8 mouse cellular contexts compared by ENCODE assay signal in genomic region chrX:137037470-137037999, GRCm38 (mm10). TPM values are rescaled to one million over a fixed set of nuclear protein-coding genes. Genes with fewer than 3 reads are reported as not detected.
A peak's percentile ranks its signal among the peaks of the same experiment; 100 is the strongest.
DNase-seq lines count a peak whose midpoint lies in the region; ATAC-seq and TF ChIP-seq lines count a peak whose summit lies in the region.

No protein-coding gene starts in this region.

- H3K9me3 ChIP-seq in lung, embryonic 16.5 days (ENCODE audit: control insufficient read depth, low read length) = no peaks in the 10 kb centered on the region
- no peaks in the 10 kb centered on the region for H3K9me3 ChIP-seq in embryonic facial prominence, embryonic 14.5 days (ENCODE audit: control insufficient read depth, low read length)
- H3K9me3 ChIP-seq in intestine, postnatal 0 days (ENCODE audit: control insufficient read depth) = no peaks in the 10 kb centered on the region

- WGBS in lung, embryonic 16.5 days = 18% methylated on average over 12 of the region's 12 CpGs
- 16% methylated on average over 12 of the region's 12 CpGs for WGBS in embryonic facial prominence, embryonic 14.5 days
- WGBS in intestine, postnatal 0 days = 15% methylated on average over 12 of the region's 12 CpGs
- 16% methylated on average over 12 of the region's 12 CpGs for WGBS in olfactory bulb, adult 2 months

- no peaks in the 10 kb centered on the region for H3K36me3 ChIP-seq in lung, embryonic 16.5 days (ENCODE audit: control insufficient read depth, insufficient read depth, low read length)
- H3K36me3 ChIP-seq in embryonic facial prominence, embryonic 14.5 days (ENCODE audit: control insufficient read depth, insufficient read depth, low read length) = no peaks in the 10 kb centered on the region
- no peaks in the 10 kb centered on the region for H3K36me3 ChIP-seq in intestine, postnatal 0 days (ENCODE audit: control insufficient read depth, insufficient read depth)

- no peak for TF ChIP-seq CTCF in intestine, postnatal 0 days (IDR thresholded peaks at IDR 0.05; ENCODE audit: low read depth)
- TF ChIP-seq CTCF in olfactory bulb, adult 2 months (IDR thresholded peaks at IDR 0.05; ENCODE audit: insufficient read depth, low read depth, low read length) = no peak

- peak overlapping the region; percentile 72 for H3K9ac ChIP-seq in lung, embryonic 16.5 days (ENCODE audit: low read length)
- H3K9ac ChIP-seq in embryonic facial prominence, embryonic 14.5 days (ENCODE audit: low read depth, low read length) = peak overlapping the region; percentile 77
- peak overlapping the region; percentile 46; the same call in 1 of the 2 replicates for H3K9ac ChIP-seq in intestine, postnatal 0 days (ENCODE audit: low read depth, low read length)

- H3K4me3 ChIP-seq in lung, embryonic 16.5 days (ENCODE audit: low read length) = peak overlapping the region; percentile 64
- peak overlapping the region; percentile 49 for H3K4me3 ChIP-seq in embryonic facial prominence, embryonic 14.5 days (ENCODE audit: low read depth, low read length)
- H3K4me3 ChIP-seq in intestine, postnatal 0 days (ENCODE audit: low read depth, low read length) = peak overlapping the region; percentile 55
- peak overlapping the region; percentile 99 for H3K4me3 ChIP-seq in olfactory bulb, adult 2 months (ENCODE audit: insufficient read depth, low read depth, low read length)

- H3K4me1 ChIP-seq in lung, embryonic 16.5 days (replicated peaks; ENCODE audit: control insufficient read depth, insufficient read depth, low read length) = no peaks in the 10 kb centered on the region
- H3K4me1 ChIP-seq in embryonic facial prominence, embryonic 14.5 days (ENCODE audit: control insufficient read depth, insufficient read depth, low read length) = no peaks in the 10 kb centered on the region
- H3K4me1 ChIP-seq in intestine, postnatal 0 days (replicated peaks; ENCODE audit: control insufficient read depth, insufficient read depth, low read length) = no peaks in the 10 kb centered on the region
- H3K4me1 ChIP-seq in olfactory bulb, adult 2 months (ENCODE audit: control insufficient read depth, insufficient read depth, low read length) = no peaks in the 10 kb centered on the region

- no peak for DNase-seq in lung, postnatal 36 days
- DNase-seq in embryonic facial prominence, embryonic 14.5 days (ENCODE audit: low spot score) = no peak
- DNase-seq in layer of hippocampus, adult 8-10 months (ENCODE audit: low spot score in 2 of 2) = no peak
- no peak for DNase-seq in frontal cortex, postnatal 10 days (ENCODE audit: low spot score in 2 of 2)

- no peak for TF ChIP-seq POLR2A in olfactory bulb, adult 2 months (IDR thresholded peaks at IDR 0.05; ENCODE audit: insufficient read depth, low read depth, low read length)

- ATAC-seq in lung, embryonic 16.5 days (ENCODE audit: low read depth) = no peak
- ATAC-seq in embryonic facial prominence, embryonic 14.5 days (ENCODE audit: low read depth) = no peak
- peak; percentile 3; the same call in 1 of the 2 replicates for ATAC-seq in intestine, postnatal 0 days
- no peak for ATAC-seq in inflammation-experienced regulatory T-cells, adult 6 months

- H3K27ac ChIP-seq in lung, embryonic 16.5 days (ENCODE audit: low read length) = peak overlapping the region; percentile 91
- no peak overlapping the region for H3K27ac ChIP-seq in embryonic facial prominence, embryonic 14.5 days (replicated peaks; ENCODE audit: low read depth, low read length)
- peak overlapping the region; percentile 77 for H3K27ac ChIP-seq in intestine, postnatal 0 days (ENCODE audit: low read depth, low read length)
- H3K27ac ChIP-seq in olfactory bulb, adult 2 months (ENCODE audit: insufficient read depth, low read depth, low read length) = no peak overlapping the region

- H3K4me2 ChIP-seq in lung, embryonic 16.5 days (ENCODE audit: low read depth, low read length) = peak overlapping the region; percentile 68
- H3K4me2 ChIP-seq in embryonic facial prominence, embryonic 14.5 days (ENCODE audit: low read depth, low read length) = peak overlapping the region; percentile 59
- H3K4me2 ChIP-seq in intestine, postnatal 0 days (replicated peaks; ENCODE audit: low read depth) = peak overlapping the region; percentile 61

- no peaks in the 10 kb centered on the region for H3K27me3 ChIP-seq in lung, embryonic 16.5 days (ENCODE audit: control insufficient read depth, insufficient read depth, low read depth, low read length)
- no peaks in the 10 kb centered on the region for H3K27me3 ChIP-seq in embryonic facial prominence, embryonic 14.5 days (replicated peaks; ENCODE audit: control insufficient read depth, insufficient read depth, low read length)
- no peaks in the 10 kb centered on the region for H3K27me3 ChIP-seq in intestine, postnatal 0 days (replicated peaks; ENCODE audit: control insufficient read depth, insufficient read depth, low read length)

RNA-seq across cellular contexts. Expression of gene Slc25a53, which starts 0.6 kb away (rescaled TPM):
- polyA plus RNA-seq in lung, embryonic 16.5 days (2015; fragmentation: Nextera tagmentation; extraction: Ambion mirVana) = 12.0 and 13.4 TPM in 2 replicates
- 9.8 and 13.6 TPM in 2 replicates for polyA plus RNA-seq in embryonic facial prominence, embryonic 14.5 days (2014; fragmentation: Nextera tagmentation; extraction: Ambion mirVana)
- polyA plus RNA-seq in intestine, postnatal 0 days (2015; fragmentation: Nextera tagmentation; extraction: Ambion mirVana) = 2.7 and 3.1 TPM in 2 replicates
- not detected in 2 replicates for polyA plus RNA-seq in olfactory bulb, adult 2 months (2012; ENCODE audit: insufficient read depth, insufficient read length, low replicate concordance, missing spikeins)
- 10 to 100 TPM in 1 of 3 experiments, 1 to 10 TPM in 2; 5.3 to 12.8 (median 6.4) TPM for polyA plus RNA-seq in inflammation-experienced regulatory T-cells, adult 6 months (2017; shearing (Covaris generic))
- total RNA-seq in layer of hippocampus, adult 8-10 months (2022) = 10 to 100 TPM; 24.6 to 35.4 (median 32.0) TPM

RNA-seq across cellular contexts. Expression of gene Fam199x, which starts 11.9 kb away (rescaled TPM):
- 10.7 and 11.0 TPM in 2 replicates for polyA plus RNA-seq in lung, embryonic 16.5 days (2015; fragmentation: Nextera tagmentation; extraction: Ambion mirVana)
- 7.5 TPM in 2 replicates for polyA plus RNA-seq in embryonic facial prominence, embryonic 14.5 days (2014; fragmentation: Nextera tagmentation; extraction: Ambion mirVana)
- polyA plus RNA-seq in intestine, postnatal 0 days (2015; fragmentation: Nextera tagmentation; extraction: Ambion mirVana) = 2.2 and 2.5 TPM in 2 replicates
- not detected in 2 replicates for polyA plus RNA-seq in olfactory bulb, adult 2 months (2012; ENCODE audit: insufficient read depth, insufficient read length, low replicate concordance, missing spikeins)
- 1 to 10 TPM; 3.0 to 5.2 (median 4.1) TPM for polyA plus RNA-seq in inflammation-experienced regulatory T-cells, adult 6 months (2017; shearing (Covaris generic))
- 10 to 100 TPM in 2 of 4 experiments, 1 to 10 TPM in 2; 9.8 to 10.2 (median 10.0) TPM for total RNA-seq in layer of hippocampus, adult 8-10 months (2022)

RNA-seq across cellular contexts. Expression of gene Zcchc18, which starts 44.6 kb away (rescaled TPM):
- polyA plus RNA-seq in lung, embryonic 16.5 days (2015; fragmentation: Nextera tagmentation; extraction: Ambion mirVana) = 7.0 and 8.3 TPM in 2 replicates
- polyA plus RNA-seq in embryonic facial prominence, embryonic 14.5 days (2014; fragmentation: Nextera tagmentation; extraction: Ambion mirVana) = 21.5 and 23.3 TPM in 2 replicates
- polyA plus RNA-seq in intestine, postnatal 0 days (2015; fragmentation: Nextera tagmentation; extraction: Ambion mirVana) = 7.7 and 8.4 TPM in 2 replicates
- 200 TPM in 1 of 2 replicates, not detected in the other for polyA plus RNA-seq in olfactory bulb, adult 2 months (2012; ENCODE audit: insufficient read depth, insufficient read length, low replicate concordance, missing spikeins)
- polyA plus RNA-seq in inflammation-experienced regulatory T-cells, adult 6 months (2017; shearing (Covaris generic)) = 10 to 100 TPM; 51.8 to 54.5 (median 53.6) TPM
- total RNA-seq in layer of hippocampus, adult 8-10 months (2022) = 100 to 1,000 TPM; 251 to 290 (median 278) TPM

Comparison
In these comparisons a context has a peak if more than half of its experiments do, and no peak if none do; other contexts are left out.
1. H3K27ac ChIP-seq: peak in lung, embryonic 16.5 days (single experiment) and intestine, postnatal 0 days (single experiment); none in embryonic facial prominence, embryonic 14.5 days (single experiment) and olfactory bulb, adult 2 months (single experiment).
2. H3K4me3 ChIP-seq: peak in every context shown above with its lines; median percentile 99 in olfactory bulb, adult 2 months; 64 in lung, embryonic 16.5 days; 55 in intestine, postnatal 0 days; 49 in embryonic facial prominence, embryonic 14.5 days.
3. Peak in every context shown above with its lines, with median percentiles within 50 percentile points of each other: H3K4me2 ChIP-seq and H3K9ac ChIP-seq.